Mouse (Mus musculus) stomach, embryonic 15.5 days (tissue): ENCODE measurements at regions not wholly inside any gene's neighbourhood (a gene's known extent, or its start where the extent isn't known, plus 50 kb on each side); places are given as distances from the start of the nearest gene placed in this dataset.

ENCODE experiments used
- ATAC-seq: fragments of 200-750 bp; cut with Nextera tagmentation; 2 replicates; pipeline ENCODE4 v1.8.0; 2017; ENCODE audit warnings: low read depth, moderate number of reproducible peaks, moderate TSS enrichment; ENCODE audit not compliant: insufficient read depth, low FRiP score
- H3K27ac ChIP-seq: fragments of 300-500 bp; sonication (generic); 2 replicates; pipeline ENCODE4 v1.5.1; 2015; ENCODE audit warnings: mild to moderate bottlenecking, inconsistent platforms
- H3K27me3 ChIP-seq: fragments of 300-500 bp; sonication (generic); replicated peaks from 2 replicates; pipeline ENCODE4 v1.6.1; 2015; ENCODE audit warnings: inconsistent platforms
- H3K36me3 ChIP-seq: fragments of 300-500 bp; sonication (generic); 2 replicates; pipeline ENCODE4 v1.6.1; 2015; ENCODE audit warnings: inconsistent platforms
- H3K4me1 ChIP-seq: fragments of 300-500 bp; sonication (generic); 2 replicates; pipeline ENCODE4 v1.6.1; 2015; ENCODE audit warnings: inconsistent platforms
- H3K4me2 ChIP-seq: fragments of 300-500 bp; sonication (generic); 2 replicates; pipeline ENCODE4 v1.6.1; 2015; ENCODE audit warnings: mild to moderate bottlenecking, inconsistent platforms
- H3K4me3 ChIP-seq: fragments of 300-500 bp; sonication (generic); replicated peaks from 2 replicates; pipeline ENCODE4 v1.5.1; 2015; ENCODE audit warnings: inconsistent platforms
- H3K9ac ChIP-seq: fragments of 300-500 bp; sonication (generic); 2 replicates; pipeline ENCODE4 v1.6.1; 2015; ENCODE audit warnings: inconsistent platforms
- H3K9me3 ChIP-seq: fragments of 300-500 bp; sonication (generic); 2 replicates; pipeline ENCODE4 v1.6.1; 2016; ENCODE audit warnings: inconsistent platforms
- WGBS: fragments of 180-500 bp; shearing (Covaris S2); methylation state at CpG from one replicate; pipeline ENCODE4 v1.1.7; 2015; 5-methylcytosine and 5-hydroxymethylcytosine counted together

DNA sequence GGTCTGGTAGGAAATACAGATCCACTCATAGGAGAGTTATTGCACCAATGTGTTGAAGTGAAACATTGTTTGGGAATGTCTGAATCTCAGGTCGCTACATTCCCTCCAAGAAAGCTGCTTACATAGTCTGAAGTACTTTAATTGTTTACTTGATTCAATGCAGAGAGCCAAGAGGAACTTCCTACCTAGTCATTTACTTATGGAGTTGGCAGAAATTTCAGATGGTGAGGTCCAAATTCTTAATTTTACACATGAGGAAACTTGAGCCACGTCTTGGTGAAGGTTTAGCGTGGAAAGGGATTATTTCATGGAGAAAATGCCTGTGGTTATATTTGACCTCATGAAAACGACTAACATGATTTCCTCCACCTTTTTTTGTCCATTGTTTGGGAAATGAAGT, 131.5 kb downstream of the Otol1 start:
- Histone ChIP-seq H3K36me3 (no peaks in the 10 kb centered on the region), H3K9me3 (no peaks in the 10 kb centered on the region), H3K4me2 (no peak overlapping the region), H3K27ac (no peak overlapping the region), H3K4me3 (no peak overlapping the region), H3K27me3 (no peaks in the 10 kb centered on the region), H3K9ac (no peak overlapping the region), H3K4me1 (no peaks in the 10 kb centered on the region)
- 48% methylated on average over 4 of the region's 4 CpGs for WGBS
- no peak for ATAC-seq

DNA sequence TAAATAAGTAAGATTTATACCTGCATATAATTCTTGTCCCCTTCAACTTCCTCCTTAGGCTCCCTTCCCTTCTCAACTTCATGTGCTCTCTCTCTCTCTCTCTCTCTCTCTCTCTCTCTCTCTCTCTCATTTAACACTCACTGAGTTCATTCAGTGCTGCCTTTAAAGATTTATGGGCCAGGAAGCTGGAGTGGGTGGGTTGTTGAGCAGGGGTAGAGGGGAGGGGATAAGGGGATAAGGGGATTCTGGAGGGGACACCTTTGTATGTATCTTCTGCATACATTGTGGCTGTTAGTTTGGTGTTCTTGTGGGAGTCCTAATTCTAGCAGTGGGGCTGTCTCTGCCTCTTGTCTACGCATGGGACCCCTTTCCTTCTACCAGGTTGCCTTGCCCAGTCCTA, 138.3 kb downstream of the Otol1 start:
- Histone ChIP-seq H3K36me3 (no peaks in the 10 kb centered on the region), H3K9me3 (no peaks in the 10 kb centered on the region), H3K9ac (no peak overlapping the region), H3K4me1 (no peaks in the 10 kb centered on the region), H3K27me3 (no peaks in the 10 kb centered on the region), H3K4me2 (no peak overlapping the region), H3K27ac (no peak overlapping the region), H3K4me3 (no peak overlapping the region)
- WGBS: 82% methylated on average over 1 of the region's 1 CpGs
- ATAC-seq: no peak

DNA sequence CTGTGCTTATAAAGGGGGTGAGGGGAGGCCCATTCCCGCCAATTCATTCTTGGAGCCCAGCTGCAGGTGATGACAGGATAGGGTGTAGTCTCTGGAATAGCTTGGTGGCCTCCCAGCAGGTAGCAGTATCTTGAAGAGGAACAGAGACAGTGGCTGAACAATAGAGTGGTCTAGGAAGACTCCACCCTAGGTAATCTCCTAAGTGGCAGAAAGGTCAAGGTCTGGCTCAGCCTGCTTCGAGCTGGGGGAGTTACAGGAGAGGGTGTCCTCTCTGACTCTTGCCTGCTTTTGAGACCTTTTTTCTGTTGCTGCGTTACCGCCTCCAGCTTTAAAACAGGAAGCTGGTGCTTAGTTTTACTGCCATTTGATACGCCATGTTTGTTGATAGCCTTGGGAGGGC, 143.7 kb downstream of the Otol1 start:
- 59% methylated on average over 5 of the region's 5 CpGs for WGBS
- H3K4me2 ChIP-seq: no peak overlapping the region
- H3K36me3 ChIP-seq: no peaks in the 10 kb centered on the region
- no peaks in the 10 kb centered on the region for H3K4me1 ChIP-seq
- no peak overlapping the region for H3K27ac ChIP-seq
- no peak overlapping the region for H3K4me3 ChIP-seq
- H3K9me3 ChIP-seq: no peaks in the 10 kb centered on the region
- H3K9ac ChIP-seq: no peak overlapping the region
- H3K27me3 ChIP-seq: no peaks in the 10 kb centered on the region
- ATAC-seq: no peak

DNA sequence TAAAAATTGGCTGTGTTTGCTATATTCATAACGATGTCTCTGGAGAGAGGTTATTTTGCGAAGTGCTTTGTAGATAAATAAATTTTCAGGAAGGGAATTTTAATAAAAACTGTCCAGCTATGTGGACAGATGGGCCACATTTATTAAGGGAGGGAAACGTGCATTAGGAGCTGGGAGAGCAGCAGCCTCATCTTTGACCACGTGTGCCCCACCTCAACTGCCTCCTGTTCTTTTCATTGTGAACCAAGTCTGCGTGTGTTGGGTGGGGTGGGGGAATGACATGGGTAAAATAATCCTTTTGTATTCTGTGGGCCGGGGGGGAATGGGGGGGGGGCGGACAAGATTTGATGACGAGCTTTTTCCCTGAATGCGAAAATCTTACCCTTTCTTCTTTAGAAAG, 152.6 kb downstream of the Otol1 start:
- no peak overlapping the region for H3K4me2 ChIP-seq
- no peaks in the 10 kb centered on the region for H3K9me3 ChIP-seq
- WGBS: 70% methylated on average over 9 of the region's 9 CpGs
- no peak overlapping the region for H3K4me3 ChIP-seq
- ATAC-seq: no peak
- H3K36me3 ChIP-seq: no peaks in the 10 kb centered on the region
- H3K27me3 ChIP-seq: no peaks in the 10 kb centered on the region
- H3K4me1 ChIP-seq: no peaks in the 10 kb centered on the region
- no peak overlapping the region for H3K27ac ChIP-seq
- no peak overlapping the region for H3K9ac ChIP-seq

DNA sequence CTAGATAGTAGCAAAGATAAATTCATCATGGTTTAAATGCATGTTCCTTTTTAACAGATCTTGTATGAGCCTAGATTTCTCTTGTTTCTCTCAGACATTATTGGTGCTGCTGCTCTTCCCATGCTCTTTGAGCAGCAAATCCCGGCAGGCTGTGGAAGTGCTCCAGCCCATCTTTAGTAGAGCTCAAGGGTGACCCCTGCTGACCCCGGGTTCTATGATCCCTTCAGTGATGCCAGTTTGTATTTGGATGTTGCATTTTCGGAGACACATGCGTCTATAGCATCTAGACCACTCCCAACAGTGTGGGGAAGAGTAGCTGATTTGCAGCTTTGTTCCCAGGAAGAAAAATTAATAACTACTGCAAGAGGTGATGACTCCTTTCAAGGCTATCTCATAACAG, 164.3 kb downstream of the Otol1 start:
- WGBS: 49% methylated on average over 4 of the region's 4 CpGs
- H3K36me3 ChIP-seq: no peaks in the 10 kb centered on the region
- H3K27ac ChIP-seq: no peak overlapping the region
- no peaks in the 10 kb centered on the region for H3K9me3 ChIP-seq
- no peak overlapping the region for H3K4me3 ChIP-seq
- H3K27me3 ChIP-seq: no peaks in the 10 kb centered on the region
- H3K4me2 ChIP-seq: no peak overlapping the region
- H3K9ac ChIP-seq: no peak overlapping the region
- no peak for ATAC-seq
- no peaks in the 10 kb centered on the region for H3K4me1 ChIP-seq

DNA sequence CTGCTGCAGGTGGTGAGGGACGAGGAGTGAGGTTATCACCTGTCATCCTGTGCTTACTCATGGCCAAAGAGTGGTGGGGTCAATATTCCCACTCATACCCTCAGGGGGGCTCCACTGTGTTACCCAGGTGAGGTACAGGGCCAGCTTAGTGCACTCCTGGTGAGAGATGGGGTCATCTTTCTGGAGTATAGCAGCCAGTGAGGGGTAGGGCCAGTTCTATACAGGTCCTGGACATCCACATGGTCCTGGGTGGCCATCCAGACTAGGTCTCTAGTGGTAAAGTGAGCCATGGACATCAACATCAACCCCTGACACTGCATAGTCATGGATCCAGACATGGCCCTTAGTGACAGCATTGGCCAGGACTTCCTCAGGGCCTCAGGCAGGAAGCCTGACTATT, 169.0 kb downstream of the Otol1 start:
- H3K9me3 ChIP-seq: no peaks in the 10 kb centered on the region
- no peak for ATAC-seq
- H3K9ac ChIP-seq: no peak overlapping the region
- no peak overlapping the region for H3K27ac ChIP-seq
- H3K4me1 ChIP-seq: no peaks in the 10 kb centered on the region
- no peaks in the 10 kb centered on the region for H3K36me3 ChIP-seq
- no peaks in the 10 kb centered on the region for H3K27me3 ChIP-seq
- no peak overlapping the region for H3K4me3 ChIP-seq
- no peak overlapping the region for H3K4me2 ChIP-seq
- WGBS: 65% methylated on average over 1 of the region's 1 CpGs

DNA sequence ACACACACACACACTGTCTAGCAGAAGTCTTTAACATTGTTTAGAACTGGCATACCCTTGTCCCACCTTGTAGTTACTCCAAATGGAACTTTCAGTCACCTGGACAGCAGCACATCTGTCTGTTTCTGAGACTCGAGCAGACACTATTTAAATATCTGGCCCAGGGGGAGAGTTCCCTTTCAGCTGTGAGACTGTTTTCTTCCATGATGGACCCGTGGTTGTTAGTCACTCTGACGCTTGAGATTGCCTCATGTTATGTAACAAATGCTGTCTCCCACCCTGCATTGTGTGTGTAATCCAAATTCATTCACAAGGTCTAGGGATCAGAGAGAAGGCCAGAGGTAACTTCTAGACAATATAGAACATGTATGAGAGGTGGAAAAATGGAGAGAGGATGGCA, 174.2 kb downstream of the Otol1 start:
- Histone ChIP-seq H3K27me3 (no peaks in the 10 kb centered on the region), H3K4me3 (no peak overlapping the region), H3K4me1 (no peaks in the 10 kb centered on the region), H3K36me3 (no peaks in the 10 kb centered on the region), H3K27ac (no peak overlapping the region), H3K4me2 (no peak overlapping the region), H3K9ac (no peak overlapping the region), H3K9me3 (no peaks in the 10 kb centered on the region)
- WGBS: 48% methylated on average over 3 of the region's 3 CpGs
- ATAC-seq: no peak

DNA sequence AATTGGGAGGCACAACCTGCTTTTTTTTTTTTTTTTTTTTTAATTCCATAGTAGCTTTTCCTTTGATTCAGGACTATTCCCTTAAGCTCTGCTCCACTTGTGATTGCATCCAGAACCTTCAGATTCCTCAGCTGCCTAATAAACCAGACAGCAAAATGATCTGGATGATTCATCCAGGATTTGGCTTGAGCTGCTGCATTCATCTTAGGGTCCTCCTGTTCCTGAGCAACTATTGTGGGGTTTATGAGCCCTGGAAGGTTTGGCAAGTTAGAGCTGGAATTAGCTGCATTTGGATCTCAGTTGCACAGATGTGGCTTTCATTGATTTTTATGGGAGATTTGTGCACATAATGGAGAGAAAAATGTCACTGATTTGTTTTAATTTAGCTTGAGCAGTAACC, 183.3 kb downstream of the Otol1 start:
- H3K36me3 ChIP-seq: no peaks in the 10 kb centered on the region
- no peak overlapping the region for H3K4me3 ChIP-seq
- no peaks in the 10 kb centered on the region for H3K9me3 ChIP-seq
- no peaks in the 10 kb centered on the region for H3K4me1 ChIP-seq
- no peak overlapping the region for H3K27ac ChIP-seq
- ATAC-seq: no peak
- H3K4me2 ChIP-seq: no peak overlapping the region
- no peak overlapping the region for H3K9ac ChIP-seq
- H3K27me3 ChIP-seq: no peaks in the 10 kb centered on the region

DNA sequence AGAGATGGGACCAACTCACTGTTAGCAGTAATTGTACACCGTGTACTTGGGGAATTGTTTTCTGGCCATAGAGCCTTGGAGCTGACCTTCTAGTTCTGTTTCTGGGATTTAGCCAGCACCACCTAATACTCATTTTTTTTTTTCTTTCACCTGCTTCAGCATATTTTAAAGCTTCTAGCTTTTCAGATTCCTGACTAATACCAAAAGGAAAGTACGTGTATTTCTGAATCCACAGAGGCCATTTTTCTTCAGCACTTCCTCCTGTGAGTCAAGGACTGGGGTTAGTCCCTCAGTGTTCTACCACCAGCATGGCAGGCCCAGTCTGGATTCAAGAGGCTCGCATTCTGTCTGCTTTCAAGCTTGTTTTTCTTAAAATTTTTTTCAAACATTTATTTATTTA, 189.3 kb downstream of the Otol1 start:
- ATAC-seq: no peak

DNA sequence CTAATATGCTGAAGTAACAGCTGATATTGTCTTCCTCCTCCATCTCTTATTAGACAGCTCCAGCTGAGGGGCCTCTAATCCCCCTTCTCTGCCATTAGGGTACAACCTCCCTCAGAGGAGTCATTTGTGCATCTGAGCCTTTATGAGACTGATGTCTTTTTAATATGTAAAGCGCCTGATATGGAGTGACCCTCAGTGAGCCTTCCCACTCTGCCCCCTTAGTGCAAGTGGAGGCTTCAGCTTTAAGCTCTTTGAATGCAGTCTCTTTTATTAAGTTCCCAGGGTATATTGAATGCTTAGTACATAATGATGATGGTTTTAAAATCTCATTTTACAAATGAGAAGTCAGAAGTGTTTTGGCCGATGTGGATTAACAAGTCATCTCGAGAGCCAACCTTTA, 191.5 kb downstream of the Otol1 start:
- H3K4me1 ChIP-seq: no peaks in the 10 kb centered on the region

More for the DNA sequence above, 189.3 kb downstream of the Otol1 start:
- no peak overlapping the region for H3K27ac ChIP-seq
- H3K36me3 ChIP-seq: no peaks in the 10 kb centered on the region
- no peaks in the 10 kb centered on the region for H3K9me3 ChIP-seq
- H3K9ac ChIP-seq: no peak overlapping the region
- no peaks in the 10 kb centered on the region for H3K4me1 ChIP-seq
- H3K4me3 ChIP-seq: no peak overlapping the region
- H3K4me2 ChIP-seq: no peak overlapping the region
- 84% methylated on average over 3 of the region's 3 CpGs for WGBS
- H3K27me3 ChIP-seq: no peaks in the 10 kb centered on the region

DNA sequence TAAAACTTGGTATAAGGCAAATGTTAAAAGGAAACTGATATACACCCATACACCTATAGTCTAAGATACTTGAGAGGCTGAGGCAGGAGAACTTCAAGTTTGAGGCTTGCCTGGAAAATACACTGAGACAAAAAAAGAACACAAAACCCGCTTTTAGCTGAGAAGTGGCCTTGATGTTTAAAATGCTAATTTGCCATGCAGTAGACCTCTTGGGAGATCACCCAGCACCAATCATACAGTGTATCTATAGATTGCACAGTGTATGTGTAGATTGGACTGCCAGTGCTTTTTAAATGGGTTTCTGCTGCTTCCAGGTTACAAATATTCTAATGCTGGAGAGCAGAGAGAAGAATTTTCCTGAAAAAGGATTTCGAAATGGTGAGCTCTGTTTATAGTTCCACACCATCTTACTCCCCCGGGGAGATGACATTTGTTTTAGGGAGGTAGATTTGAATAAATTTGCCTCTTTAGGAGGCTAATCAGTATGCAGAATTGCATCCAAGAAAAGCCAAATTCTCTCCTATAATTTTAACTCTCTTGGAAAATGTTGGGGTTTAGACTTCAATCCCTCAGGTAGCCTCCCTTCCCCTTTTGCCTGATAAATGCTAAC, 194.0 kb downstream of the Otol1 start:
- ATAC-seq: no peak
- no peaks in the 10 kb centered on the region for H3K9me3 ChIP-seq
- WGBS: 69% methylated on average over 3 of the region's 3 CpGs
- H3K4me3 ChIP-seq: no peak overlapping the region
- no peaks in the 10 kb centered on the region for H3K36me3 ChIP-seq
- no peak overlapping the region for H3K4me2 ChIP-seq
- no peaks in the 10 kb centered on the region for H3K4me1 ChIP-seq
- no peak overlapping the region for H3K9ac ChIP-seq
- no peaks in the 10 kb centered on the region for H3K27me3 ChIP-seq
- H3K27ac ChIP-seq: no peak overlapping the region

More for the DNA sequence above, 191.5 kb downstream of the Otol1 start:
- H3K9ac ChIP-seq: no peak overlapping the region
- H3K4me2 ChIP-seq: no peak overlapping the region
- no peak for ATAC-seq
- H3K27ac ChIP-seq: no peak overlapping the region
- no peak overlapping the region for H3K4me3 ChIP-seq
- H3K27me3 ChIP-seq: no peaks in the 10 kb centered on the region
- H3K9me3 ChIP-seq: no peaks in the 10 kb centered on the region
- WGBS: 76% methylated on average over 3 of the region's 3 CpGs
- H3K36me3 ChIP-seq: no peaks in the 10 kb centered on the region

DNA sequence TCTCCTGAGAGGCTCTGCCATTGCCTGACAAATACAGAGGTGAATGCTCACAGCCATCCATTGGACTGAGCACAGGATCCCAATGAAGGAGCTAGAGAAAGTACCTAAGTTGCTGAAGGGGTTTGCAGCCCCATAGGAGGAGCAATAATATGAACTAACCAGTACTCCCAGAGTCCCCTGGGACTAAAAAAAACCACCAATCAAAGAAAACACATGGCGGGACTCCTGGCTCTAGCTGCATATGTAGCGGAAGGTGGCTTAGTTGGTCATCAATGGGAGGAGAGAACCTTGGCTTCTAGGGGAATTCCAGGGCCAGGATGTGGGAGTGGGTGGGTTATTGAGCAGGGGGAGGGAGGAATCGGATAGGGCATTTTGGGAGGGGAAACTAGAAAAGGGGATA, 207.8 kb downstream of the Otol1 start:
- H3K4me1 ChIP-seq: no peaks in the 10 kb centered on the region
- no peak overlapping the region for H3K4me2 ChIP-seq
- H3K4me3 ChIP-seq: no peak overlapping the region
- H3K9me3 ChIP-seq: no peaks in the 10 kb centered on the region
- H3K27me3 ChIP-seq: no peaks in the 10 kb centered on the region
- H3K36me3 ChIP-seq: no peaks in the 10 kb centered on the region
- H3K9ac ChIP-seq: no peak overlapping the region
- no peak overlapping the region for H3K27ac ChIP-seq
- 88% methylated on average over 3 of the region's 3 CpGs for WGBS
- ATAC-seq: no peak

DNA sequence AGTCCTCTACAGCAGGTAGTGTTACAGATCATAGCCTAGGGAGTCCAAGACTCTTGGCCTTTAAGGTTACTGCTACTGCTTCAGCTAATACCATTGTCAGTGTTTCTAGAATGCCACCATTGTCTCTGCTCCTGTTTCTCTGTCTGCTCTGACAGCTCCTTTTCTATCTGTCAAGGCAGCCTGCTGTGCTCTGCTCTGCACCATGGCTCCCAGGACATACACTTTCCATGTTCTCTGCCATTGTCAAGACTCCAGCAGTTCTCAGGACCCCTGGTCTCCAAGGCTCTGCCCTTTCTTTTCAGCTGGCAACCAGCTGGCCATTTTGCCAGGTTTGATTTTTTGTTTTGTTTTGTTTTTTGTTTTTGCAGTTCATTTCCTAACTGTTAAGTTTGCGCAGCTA, 208.7 kb downstream of the Otol1 start:
- Histone ChIP-seq H3K9me3 (no peaks in the 10 kb centered on the region), H3K4me2 (no peak overlapping the region)
- WGBS: 88% methylated on average over 1 of the region's 1 CpGs

More for the DNA sequence above, 208.7 kb downstream of the Otol1 start:
- Histone ChIP-seq H3K9ac (no peak overlapping the region), H3K4me3 (no peak overlapping the region), H3K36me3 (no peaks in the 10 kb centered on the region), H3K27ac (no peak overlapping the region), H3K4me1 (no peaks in the 10 kb centered on the region), H3K27me3 (no peaks in the 10 kb centered on the region)
- no peak for ATAC-seq
